Mouse (Mus musculus) regulatory T cell (primary cell): Measurements from ENCODE around the gene Olfr70.

Source experiments
- in situ Hi-C: fragments of 300-600 bp; cut with MboI, MseI; formaldehyde crosslinking; loops from one replicate; pipeline ENCODE4 v1.15.1; 2025; ENCODE audit warnings: high pct_unique_total_duplicates

Olfr70 gene

GRCm38 (mm10) chr4:43655656-43656338 lies 44.8 kb downstream of the Olfr70 start:
- in situ Hi-C loops: loop anchor here (5.0 to 10.0 kb wide), 2 partner anchors 78 to 231 kb away; partner anchors contain the start of genes Fam166b, Gba2 and Rgp1

- in situ Hi-C loops: loop anchor here (10.0 kb wide), 1 partner anchor 229 kb away; the partner anchor contains the start of gene Fam166b
These were observed 47.2 kb downstream of the Olfr70 start, which contains the start of gene Spag8 for GRCm38 (mm10) chr4:43653161-43654015. TSS of gene Spag8 (minus strand) at chr4:43653594.

GRCm38 (mm10) chr4:43652726-43653125 lies 47.9 kb downstream of the Olfr70 start:
- in situ Hi-C loops: loop anchor here (10.0 kb wide), 1 partner anchor 228 kb away; the partner anchor contains the start of gene Fam166b

GRCm38 (mm10) chr4:43649783-43650182 lies 50.8 kb downstream of the Olfr70 start:
- in situ Hi-C loops: loop anchor here (10.0 kb wide), 1 partner anchor 225 kb away; the partner anchor contains the start of gene Fam166b
